Mouse (Mus musculus): ENCODE results near the gene Snx12. TPM values are rescaled to one million over a fixed set of nuclear protein-coding genes. Genes with fewer than 3 reads are reported as not detected.
A peak's percentile ranks its signal among the peaks of the same experiment; 100 is the strongest.
"Not testable (repeated sequence)": the region's sequence is repeated elsewhere in the genome, so short reads cannot be mapped to it uniquely, and the experiment has no call there.

Gene Snx12
- polyA plus RNA-seq, 1 experiment = 15.7 TPM

DNA sequence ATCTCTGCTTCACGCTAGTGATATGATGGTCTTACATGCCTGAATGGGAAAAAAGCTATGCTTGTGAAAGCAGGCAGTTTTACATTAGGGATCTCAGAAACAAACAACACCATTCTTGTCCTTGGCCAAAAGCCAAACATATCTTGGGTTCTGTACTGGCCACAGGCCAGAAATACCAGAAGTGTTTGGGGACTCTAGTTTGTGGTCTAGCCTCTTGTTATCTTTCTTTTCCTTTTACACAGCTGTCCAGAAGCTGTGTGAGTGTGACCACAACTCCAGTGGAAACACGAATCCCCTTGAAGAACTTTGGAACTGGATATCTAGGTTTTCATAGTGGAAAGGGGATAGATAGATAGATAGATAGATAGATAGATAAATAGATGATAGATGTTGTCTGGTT lies 95.4 kb downstream of the Snx12 start:
- DNase-seq = no peak

DNA sequence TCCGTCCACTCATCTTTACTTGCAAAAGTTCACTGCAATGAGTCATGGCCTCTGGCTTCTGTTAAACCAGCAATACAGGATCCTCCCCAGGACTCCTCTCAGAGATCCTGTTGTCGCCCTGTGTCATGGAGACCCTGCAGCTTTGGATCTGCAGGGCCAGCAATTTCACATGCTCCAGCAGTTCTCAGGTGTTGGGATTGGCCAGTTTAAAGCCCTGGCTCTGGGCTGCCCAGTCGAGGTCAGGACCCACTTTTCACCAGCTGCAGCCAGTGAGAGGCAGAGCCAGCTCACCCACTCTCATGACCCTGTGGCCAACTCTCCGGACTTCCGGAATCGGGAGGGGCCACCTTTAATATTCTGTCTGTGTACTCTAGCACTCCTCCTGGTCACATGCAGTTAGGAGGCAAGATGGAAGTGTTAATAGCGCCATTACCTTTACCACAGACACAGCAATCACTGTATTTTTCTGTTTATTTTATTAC lies 95.8 kb downstream of the Snx12 start:
- no peaks in the 10 kb centered on the region for H3K4me1 ChIP-seq (replicated peaks; ENCODE audit: control insufficient read depth, insufficient read depth, low read length)
- H3K27me3 ChIP-seq (ENCODE audit: control insufficient read depth, insufficient read depth, low read length) = no peaks in the 10 kb centered on the region
- TF ChIP-seq POLR2A (IDR thresholded peaks at IDR 0.05; ENCODE audit: control insufficient read depth, extremely low read depth, insufficient read depth, low read length, poor library complexity) (no peak), CTCF (IDR thresholded peaks at IDR 0.05; ENCODE audit: borderline replicate concordance, control insufficient read depth, extremely low read depth, insufficient read depth, low read length, poor library complexity) (no peak)
- H3K4me3 ChIP-seq (ENCODE audit: control insufficient read depth, insufficient read depth, low read length) = no peak overlapping the region
- H3K27ac ChIP-seq (ENCODE audit: control insufficient read depth, insufficient read depth, low read length) = no peak overlapping the region
- 88% methylated on average over 7 of the region's 7 CpGs for WGBS
- H3K36me3 ChIP-seq (ENCODE audit: control insufficient read depth, insufficient read depth, low read length) = no peaks in the 10 kb centered on the region
- no peak for DNase-seq

More for the DNA sequence above, 95.4 kb downstream of the Snx12 start:
- no peak for TF ChIP-seq POLR2A (IDR thresholded peaks at IDR 0.05; ENCODE audit: control insufficient read depth, extremely low read depth, insufficient read depth, low read length, poor library complexity)
- TF ChIP-seq CTCF (IDR thresholded peaks at IDR 0.05; ENCODE audit: borderline replicate concordance, control insufficient read depth, extremely low read depth, insufficient read depth, low read length, poor library complexity) = no peak
- WGBS = 49% methylated on average over 2 of the region's 2 CpGs
- Histone ChIP-seq H3K4me1 (replicated peaks; ENCODE audit: control insufficient read depth, insufficient read depth, low read length) (no peaks in the 10 kb centered on the region), H3K27ac (ENCODE audit: control insufficient read depth, insufficient read depth, low read length) (no peak overlapping the region), H3K36me3 (ENCODE audit: control insufficient read depth, insufficient read depth, low read length) (no peaks in the 10 kb centered on the region), H3K4me3 (ENCODE audit: control insufficient read depth, insufficient read depth, low read length) (no peak overlapping the region), H3K27me3 (ENCODE audit: control insufficient read depth, insufficient read depth, low read length) (no peaks in the 10 kb centered on the region)

DNA sequence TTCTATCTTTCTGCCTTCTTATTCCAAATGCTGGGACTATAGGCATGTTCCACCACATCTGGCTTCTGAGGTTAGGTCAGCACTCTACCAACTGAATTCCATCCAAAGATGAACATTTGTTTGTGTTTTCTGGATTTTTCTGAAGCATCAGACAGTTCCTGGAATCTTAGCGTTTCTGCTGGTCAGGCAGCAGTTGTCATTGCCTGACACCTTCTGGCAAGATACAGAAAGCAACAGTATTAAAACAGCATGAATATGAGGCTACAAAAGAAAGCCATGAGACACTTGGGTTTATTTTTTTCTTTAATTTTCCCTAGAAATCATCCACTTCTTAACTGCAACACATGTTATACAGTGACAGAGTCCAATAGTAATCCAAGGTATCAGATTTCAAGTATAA lies 101.8 kb downstream of the Snx12 start:
- H3K36me3 ChIP-seq (ENCODE audit: control insufficient read depth, insufficient read depth, low read length) = no peaks in the 10 kb centered on the region
- H3K27me3 ChIP-seq (ENCODE audit: control insufficient read depth, insufficient read depth, low read length) = no peaks in the 10 kb centered on the region
- TF ChIP-seq CTCF (IDR thresholded peaks at IDR 0.05; ENCODE audit: borderline replicate concordance, control insufficient read depth, extremely low read depth, insufficient read depth, low read length, poor library complexity) (no peak), POLR2A (IDR thresholded peaks at IDR 0.05; ENCODE audit: control insufficient read depth, extremely low read depth, insufficient read depth, low read length, poor library complexity) (no peak)
- H3K27ac ChIP-seq (ENCODE audit: control insufficient read depth, insufficient read depth, low read length) = no peak overlapping the region
- no peaks in the 10 kb centered on the region for H3K4me1 ChIP-seq (replicated peaks; ENCODE audit: control insufficient read depth, insufficient read depth, low read length)
- H3K4me3 ChIP-seq (ENCODE audit: control insufficient read depth, insufficient read depth, low read length) = no peak overlapping the region
- DNase-seq = no peak
- 37% methylated on average over 1 of the region's 1 CpGs for WGBS

DNA sequence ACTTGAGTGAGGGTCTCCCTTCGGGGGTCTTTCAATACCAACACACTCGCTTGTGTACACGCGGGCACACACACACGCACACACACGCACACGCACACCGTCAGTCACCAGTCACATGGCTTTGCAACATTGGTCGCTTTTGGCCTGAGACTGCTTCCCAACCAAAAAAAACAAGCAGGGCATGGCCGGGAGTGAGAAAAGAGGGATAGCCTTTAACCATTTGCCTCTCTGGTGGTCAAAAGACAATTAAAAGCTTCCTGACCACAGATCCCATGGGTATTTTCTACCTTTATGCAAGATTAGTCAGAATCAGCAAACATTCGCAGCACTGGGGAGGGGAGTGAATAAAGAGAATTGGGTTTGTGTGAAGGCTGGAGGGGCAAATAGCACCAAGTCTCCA lies 136.4 kb downstream of the Snx12 start, which contains the start of gene Slc7a3:
Slc7a3 (minus strand) TSS at position 101 of the 400 bp plus-strand sequence.
- H3K4me1 ChIP-seq (replicated peaks; ENCODE audit: control insufficient read depth, insufficient read depth, low read length) = peaks cover 7% of the 10 kb centered on the region
- TF ChIP-seq POLR2A (IDR thresholded peaks at IDR 0.05; ENCODE audit: control insufficient read depth, extremely low read depth, insufficient read depth, low read length, poor library complexity) (no peak), CTCF (IDR thresholded peaks at IDR 0.05; ENCODE audit: borderline replicate concordance, control insufficient read depth, extremely low read depth, insufficient read depth, low read length, poor library complexity) (no peak)
- H3K4me3 ChIP-seq (ENCODE audit: control insufficient read depth, insufficient read depth, low read length) = peak within 1 kb of the TSS; percentile 2
- no peaks in the 10 kb centered on the region for H3K27me3 ChIP-seq (ENCODE audit: control insufficient read depth, insufficient read depth, low read length)
- no peak within 1 kb of the TSS for H3K27ac ChIP-seq (ENCODE audit: control insufficient read depth, insufficient read depth, low read length)
- no peak for DNase-seq
- H3K36me3 ChIP-seq (ENCODE audit: control insufficient read depth, insufficient read depth, low read length) = no peaks in the 10 kb centered on the region
- 74% methylated on average over 11 of the region's 11 CpGs for WGBS

DNA sequence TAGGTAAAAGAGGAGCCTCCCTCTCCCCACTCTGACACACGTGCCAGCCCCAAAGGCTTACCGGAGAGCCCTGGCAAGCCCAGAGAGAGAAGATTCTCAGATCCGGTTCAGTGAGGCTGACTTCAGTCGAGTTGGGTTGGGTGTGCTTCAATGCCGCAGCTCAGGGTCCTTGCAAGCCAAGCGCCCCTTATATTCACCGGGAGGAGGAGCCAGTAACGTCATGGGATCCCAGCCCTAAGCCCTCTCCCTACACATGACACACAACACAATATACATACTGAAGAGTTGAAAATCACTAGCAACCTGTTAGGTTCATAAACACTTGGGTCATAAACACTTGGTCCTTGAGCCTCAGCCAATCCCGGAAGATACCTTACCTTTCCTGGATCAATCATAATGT lies 137.2 kb downstream of the Snx12 start:
- 5% methylated on average over 8 of the region's 9 CpGs for WGBS
- not testable (repeated sequence) for H3K36me3 ChIP-seq (ENCODE audit: control insufficient read depth, insufficient read depth, low read length); H3K27ac ChIP-seq (ENCODE audit: control insufficient read depth, insufficient read depth, low read length); H3K27me3 ChIP-seq (ENCODE audit: control insufficient read depth, insufficient read depth, low read length); DNase-seq; H3K4me1 ChIP-seq (replicated peaks; ENCODE audit: control insufficient read depth, insufficient read depth, low read length)
- peak overlapping the region; percentile 2; the same call in 1 of the 2 replicates for H3K4me3 ChIP-seq (ENCODE audit: control insufficient read depth, insufficient read depth, low read length)

DNA sequence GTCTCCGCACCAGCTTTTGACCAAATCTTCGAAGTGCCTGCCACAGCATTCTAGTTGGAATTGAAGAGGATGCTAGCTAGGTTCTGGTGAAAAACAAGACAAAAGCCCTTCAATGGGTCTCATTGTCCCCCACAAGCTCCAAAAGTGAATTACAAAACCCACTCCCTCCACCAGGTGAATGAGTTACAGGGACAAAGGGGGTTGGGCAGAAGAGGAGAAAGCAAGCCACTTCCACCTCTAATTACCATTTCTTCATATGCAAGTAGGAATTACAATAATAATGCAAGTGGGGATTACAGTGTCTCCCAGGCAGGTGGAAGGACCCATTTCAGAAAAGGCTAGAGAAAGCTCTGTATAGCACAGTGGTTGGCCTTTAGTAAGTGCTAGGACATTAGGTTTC lies 138.2 kb downstream of the Snx12 start:
- 77% methylated on average over 2 of the region's 2 CpGs for WGBS
- peaks cover 7% of the 10 kb centered on the region for H3K4me1 ChIP-seq (replicated peaks; ENCODE audit: control insufficient read depth, insufficient read depth, low read length)
- DNase-seq = no peak

DNA sequence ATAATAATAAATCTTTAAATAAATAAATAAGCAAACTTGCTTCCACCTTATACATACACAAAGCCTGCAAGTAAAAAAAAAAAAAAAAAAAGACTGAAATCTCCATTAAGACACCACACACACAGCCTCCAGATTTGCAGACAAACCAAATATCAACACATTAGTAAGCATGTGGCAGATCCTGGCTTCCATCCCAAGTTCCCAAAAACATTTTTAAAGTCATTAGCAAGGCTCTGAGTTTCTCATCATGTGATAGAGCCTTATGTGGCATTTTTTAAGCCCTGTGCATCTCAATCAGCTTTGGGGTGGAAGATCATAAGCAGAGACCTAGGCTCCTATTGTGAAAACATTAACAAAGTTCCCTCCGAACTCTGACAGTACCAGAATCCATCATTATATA lies 157.1 kb downstream of the Snx12 start:
- H3K27me3 ChIP-seq (ENCODE audit: control insufficient read depth, insufficient read depth, low read length) = no peaks in the 10 kb centered on the region
- WGBS = 77% methylated on average over 1 of the region's 1 CpGs
- no peak overlapping the region for H3K4me3 ChIP-seq (ENCODE audit: control insufficient read depth, insufficient read depth, low read length)
- H3K4me1 ChIP-seq (replicated peaks; ENCODE audit: control insufficient read depth, insufficient read depth, low read length) = no peaks in the 10 kb centered on the region
- TF ChIP-seq CTCF (IDR thresholded peaks at IDR 0.05; ENCODE audit: borderline replicate concordance, control insufficient read depth, extremely low read depth, insufficient read depth, low read length, poor library complexity) (no peak), POLR2A (IDR thresholded peaks at IDR 0.05; ENCODE audit: control insufficient read depth, extremely low read depth, insufficient read depth, low read length, poor library complexity) (no peak)
- no peak overlapping the region for H3K27ac ChIP-seq (ENCODE audit: control insufficient read depth, insufficient read depth, low read length)
- no peaks in the 10 kb centered on the region for H3K36me3 ChIP-seq (ENCODE audit: control insufficient read depth, insufficient read depth, low read length)
- DNase-seq = no peak

More for the DNA sequence above, 138.2 kb downstream of the Snx12 start:
- Histone ChIP-seq H3K27ac (ENCODE audit: control insufficient read depth, insufficient read depth, low read length) (no peak overlapping the region), H3K36me3 (ENCODE audit: control insufficient read depth, insufficient read depth, low read length) (no peaks in the 10 kb centered on the region), H3K4me3 (ENCODE audit: control insufficient read depth, insufficient read depth, low read length) (no peak overlapping the region), H3K27me3 (ENCODE audit: control insufficient read depth, insufficient read depth, low read length) (no peaks in the 10 kb centered on the region)
- TF ChIP-seq CTCF (IDR thresholded peaks at IDR 0.05; ENCODE audit: borderline replicate concordance, control insufficient read depth, extremely low read depth, insufficient read depth, low read length, poor library complexity) (no peak), POLR2A (IDR thresholded peaks at IDR 0.05; ENCODE audit: control insufficient read depth, extremely low read depth, insufficient read depth, low read length, poor library complexity) (no peak)

Data from thymus, adult 2 months (tissue).